Mouse (Mus musculus) cortical plate, adult 2 months (tissue): ENCODE data around the gene Atp6v0e2. TPM values are rescaled to one million over a fixed set of nuclear protein-coding genes. Genes with fewer than 3 reads are reported as not detected.
"Not testable (repeated sequence)": the region's sequence is repeated elsewhere in the genome, so short reads cannot be mapped to it uniquely, and the experiment has no call there.

ENCODE experiments used
- H3K27ac ChIP-seq: fragments of 200-500 bp; 2 replicates; pipeline ENCODE4 v1.5.1; 2012; ENCODE audit warnings: low read length, control low read depth, inconsistent platforms; ENCODE audit not compliant: insufficient read depth
- H3K4me1 ChIP-seq: fragments of 200-500 bp; 2 replicates; pipeline ENCODE4 v1.6.1; 2011; ENCODE audit warnings: low read length; ENCODE audit not compliant: control insufficient read depth, insufficient read depth
- H3K4me3 ChIP-seq: fragments of 200-500 bp; 2 replicates; pipeline ENCODE4 v1.5.1; 2011; ENCODE audit warnings: mild to moderate bottlenecking, low read length, control low read depth; ENCODE audit not compliant: insufficient read depth
- CTCF ChIP-seq: fragments of 200-500 bp; IDR thresholded peaks from 2 replicates; pipeline ENCODE4 v1.5.1; 2011; ENCODE audit warnings: mild to moderate bottlenecking, control low read depth, low read length; ENCODE audit not compliant: insufficient read depth; ENCODE audit errors: extremely low read depth
- POLR2A ChIP-seq: fragments of 200-500 bp; IDR thresholded peaks from 2 replicates; pipeline ENCODE4 v1.6.1; 2011; ENCODE audit warnings: mild to moderate bottlenecking, low read length, control low read depth; ENCODE audit not compliant: insufficient read depth; ENCODE audit errors: extremely low read depth
- polyA plus RNA-seq: library from polyadenylated mRNA; depleted of rRNA; stranded (reverse); fragments of >200 nt; gene quantifications from 2 replicates; pipeline ENCODE4 v1.2.3, GENCODE M21; 2012

Atp6v0e2 gene
- polyA plus RNA-seq, 1 experiment, result 534 TPM

- Histone ChIP-seq H3K4me1 (no peaks in the 10 kb centered on the region), H3K27ac (no peak overlapping the region), H3K4me3 (no peak overlapping the region)
- TF ChIP-seq CTCF (no peak), POLR2A (no peak)
Measured at GRCm38 (mm10) chr6:48511861-48512260, 25.6 kb upstream of the Atp6v0e2 start.

DNA sequence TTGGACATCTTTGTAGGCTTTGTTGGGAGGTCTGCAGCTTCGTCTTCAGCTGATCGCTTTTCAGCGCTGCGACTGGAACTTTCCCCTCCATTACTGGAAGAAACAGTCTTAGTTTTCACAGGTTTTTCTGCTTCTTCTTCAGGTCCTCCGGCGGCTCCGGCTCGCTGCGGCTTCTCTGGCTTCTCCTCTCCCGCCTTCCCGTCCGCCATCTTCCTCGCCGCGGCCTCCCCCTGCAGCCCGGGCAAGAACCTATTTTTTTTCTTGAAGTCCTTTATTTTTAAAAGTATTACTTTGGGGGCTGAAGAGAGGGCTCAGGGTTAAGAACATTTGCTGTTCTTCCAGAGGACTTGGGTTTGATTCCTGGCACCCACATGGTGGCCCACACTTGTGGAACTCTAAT, 12.5 kb upstream of the Atp6v0e2 start:
- not testable (repeated sequence) for H3K4me3 ChIP-seq, H3K4me1 ChIP-seq, H3K27ac ChIP-seq

- TF ChIP-seq CTCF, result no peak
- no peak for TF ChIP-seq POLR2A
- no peak overlapping the region for H3K4me3 ChIP-seq
- no peaks in the 10 kb centered on the region for H3K4me1 ChIP-seq
- H3K27ac ChIP-seq, result no peak overlapping the region
Measured at GRCm38 (mm10) chr6:48527901-48528300, 9.5 kb upstream of the Atp6v0e2 start.

DNA sequence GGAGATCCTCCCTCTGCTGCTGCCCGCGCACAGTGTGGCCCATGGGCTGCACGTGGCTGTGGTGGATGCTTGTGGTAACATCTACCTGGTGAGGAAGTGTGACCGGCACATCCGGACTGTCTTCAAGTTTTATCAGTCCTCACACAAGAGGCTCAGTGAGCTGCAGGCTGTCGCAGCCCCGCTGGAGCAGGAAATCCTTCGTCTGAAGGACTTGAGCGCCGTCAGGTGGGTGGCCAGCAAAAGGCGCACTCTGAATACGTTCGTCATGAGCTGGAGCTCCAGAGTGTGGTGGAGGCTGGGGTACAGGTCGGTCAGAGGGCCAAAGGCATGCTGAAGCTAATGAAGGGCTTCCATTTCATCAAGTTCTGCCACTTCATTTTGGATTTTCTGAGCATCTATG, 8.2 kb upstream of the Atp6v0e2 start:
- Histone ChIP-seq H3K4me3 (no peak overlapping the region), H3K4me1 (no peaks in the 10 kb centered on the region), H3K27ac (no peak overlapping the region)
- TF ChIP-seq POLR2A (no peak), CTCF (no peak)

DNA sequence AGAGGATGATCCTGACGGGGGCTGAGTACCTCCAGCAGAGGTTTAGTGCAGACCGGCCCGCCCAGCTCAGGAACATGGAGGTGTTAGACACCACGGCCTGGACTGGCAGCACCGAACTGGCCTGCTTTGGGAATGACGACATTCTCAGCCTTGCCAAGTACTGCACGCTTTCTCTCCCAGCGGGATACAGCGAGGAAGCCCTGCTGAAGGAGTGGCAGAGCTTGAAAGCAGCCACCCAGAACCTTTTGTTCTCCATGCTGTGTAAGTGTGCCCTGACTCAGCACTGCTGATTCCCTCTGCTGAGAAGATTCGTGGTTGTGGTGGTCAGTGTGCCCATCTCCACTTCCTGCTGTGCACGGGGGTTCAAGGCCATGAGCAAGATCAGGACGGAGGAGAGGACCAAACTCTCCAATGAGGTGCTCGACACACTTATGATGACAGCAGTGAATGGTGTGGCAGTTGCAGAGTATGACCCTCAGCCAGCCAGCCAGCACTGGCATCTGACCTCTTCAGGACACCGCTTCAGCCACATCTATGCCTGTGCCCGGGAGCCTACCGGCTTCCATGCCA, 7.5 kb upstream of the Atp6v0e2 start:
- no peaks in the 10 kb centered on the region for H3K4me1 ChIP-seq
- TF ChIP-seq POLR2A, result no peak
- TF ChIP-seq CTCF, result no peak
- no peak overlapping the region for H3K4me3 ChIP-seq
- no peak overlapping the region for H3K27ac ChIP-seq

DNA sequence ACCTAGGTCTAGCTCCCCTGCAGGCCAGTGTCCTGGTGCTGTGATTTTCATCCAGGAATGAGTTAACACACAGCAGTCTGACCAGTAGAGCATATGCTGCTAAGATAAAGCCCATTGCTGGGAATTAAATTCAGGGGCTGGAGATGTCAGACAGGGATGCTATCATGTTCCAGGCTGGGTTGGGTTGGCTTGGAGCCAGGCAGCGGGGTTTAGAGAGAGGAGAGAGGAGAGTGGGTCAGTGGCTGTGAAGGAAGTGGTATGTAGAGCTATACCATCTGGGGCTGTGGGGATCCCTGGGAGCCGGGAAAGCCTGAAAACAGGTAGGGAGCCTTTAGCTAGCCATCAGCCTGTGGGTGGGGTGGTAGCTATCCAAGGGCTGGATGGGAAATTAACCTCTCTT, 6.6 kb upstream of the Atp6v0e2 start:
- H3K27ac ChIP-seq, result no peak overlapping the region
- TF ChIP-seq CTCF (no peak), POLR2A (no peak)
- no peaks in the 10 kb centered on the region for H3K4me1 ChIP-seq
- no peak overlapping the region for H3K4me3 ChIP-seq

- H3K4me3 ChIP-seq, result no peak overlapping the region
- no peak for TF ChIP-seq CTCF
- TF ChIP-seq POLR2A, result no peak
- no peak overlapping the region for H3K27ac ChIP-seq
- H3K4me1 ChIP-seq, result peaks cover 3% of the 10 kb centered on the region; the same call in 1 of the 2 replicates
Measured at GRCm38 (mm10) chr6:48533475-48533874, 3.9 kb upstream of the Atp6v0e2 start.

- no peak for TF ChIP-seq POLR2A
- peaks cover 8% of the 10 kb centered on the region for H3K4me1 ChIP-seq
- H3K27ac ChIP-seq, result no peak overlapping the region
- H3K4me3 ChIP-seq, result no peak overlapping the region
Measured at GRCm38 (mm10) chr6:48534913-48535312, 2.5 kb upstream of the Atp6v0e2 start.

DNA sequence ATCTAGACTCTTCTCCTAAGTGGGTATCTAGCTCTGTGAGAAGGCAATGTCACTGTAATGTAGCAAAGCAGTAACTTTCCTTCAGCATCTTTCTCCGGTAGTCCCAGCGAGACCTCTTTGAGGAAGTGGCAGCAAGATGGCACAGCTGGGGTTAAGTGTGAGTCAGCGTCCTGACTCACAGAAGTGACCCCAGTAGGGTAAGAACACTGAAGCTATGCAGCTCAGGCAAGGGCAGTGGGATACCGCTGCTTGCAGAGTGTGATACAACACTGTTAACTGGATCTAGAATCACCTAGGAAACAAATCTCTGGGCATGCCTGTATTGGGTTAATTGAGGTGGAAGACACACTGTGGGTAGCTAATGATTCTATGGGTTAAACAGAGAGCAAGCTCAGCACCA, 1.3 kb upstream of the Atp6v0e2 start:
- Histone ChIP-seq H3K27ac (no peak overlapping the region), H3K4me3 (no peak overlapping the region), H3K4me1 (peaks cover 8% of the 10 kb centered on the region)
- TF ChIP-seq CTCF (no peak), POLR2A (no peak)

- H3K27ac ChIP-seq, result no peak overlapping the region
- H3K4me1 ChIP-seq, result peaks cover 8% of the 10 kb centered on the region
- peak; percentile 76 for TF ChIP-seq CTCF
- no peak for TF ChIP-seq POLR2A
- H3K4me3 ChIP-seq, result peak overlapping the region; percentile 79
Measured at GRCm38 (mm10) chr6:48538841-48539737, 1.7 kb downstream of the Atp6v0e2 start.
